Mouse (Mus musculus): Measurements from ENCODE around the gene Cyyr1.

The Cyyr1 gene

GRCm38 (mm10) chr16:85503416-85503815 lies 49.8 kb downstream of the Cyyr1 start:
- TF ChIP-seq GATA4 (IDR thresholded peaks at IDR 0.05; ENCODE audit: insufficient replicate concordance, low read length): no peak

GRCm38 (mm10) chr16:85495837-85496236 lies 57.4 kb downstream of the Cyyr1 start:
- no peak for TF ChIP-seq GATA4 (IDR thresholded peaks at IDR 0.05; ENCODE audit: insufficient replicate concordance, low read length)

- no peak for TF ChIP-seq GATA4 (IDR thresholded peaks at IDR 0.05; ENCODE audit: insufficient replicate concordance, low read length)
Measured at GRCm38 (mm10) chr16:85488105-85488607, 65.0 kb downstream of the Cyyr1 start.

GRCm38 (mm10) chr16:85487266-85487665 lies 65.9 kb downstream of the Cyyr1 start:
- no peak for TF ChIP-seq GATA4 (IDR thresholded peaks at IDR 0.05; ENCODE audit: insufficient replicate concordance, low read length)

- no peak for TF ChIP-seq GATA4 (IDR thresholded peaks at IDR 0.05; ENCODE audit: insufficient replicate concordance, low read length)
Measured at GRCm38 (mm10) chr16:85484557-85484956, 68.6 kb downstream of the Cyyr1 start.

DNA sequence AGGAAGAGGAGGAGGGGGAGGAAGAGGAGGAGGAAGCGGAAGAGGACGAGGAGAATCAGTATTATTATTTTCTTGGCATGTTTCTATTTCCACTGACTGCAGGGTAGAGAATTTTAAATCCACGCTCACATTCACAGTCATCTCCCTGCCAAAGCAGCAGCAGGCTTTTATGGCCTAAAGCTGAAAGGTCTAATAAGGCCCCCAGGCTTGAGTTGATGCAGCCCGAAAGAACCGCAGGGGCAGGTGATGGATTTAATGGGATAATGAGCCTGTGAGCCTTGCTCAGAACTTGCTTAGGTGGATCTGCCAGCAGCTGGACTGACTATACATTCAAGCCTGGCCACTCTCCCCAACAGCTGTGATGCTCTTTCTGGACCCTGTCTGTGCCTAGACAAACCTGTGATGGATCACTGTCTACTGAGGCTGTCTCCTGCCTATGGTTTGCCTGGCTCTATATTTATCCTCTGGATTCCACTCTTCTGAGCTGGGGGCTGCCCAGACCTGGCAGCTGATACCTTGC lies 78.6 kb downstream of the Cyyr1 start:
- TF ChIP-seq GATA4 (IDR thresholded peaks at IDR 0.05; ENCODE audit: insufficient replicate concordance, low read length): no peak

DNA sequence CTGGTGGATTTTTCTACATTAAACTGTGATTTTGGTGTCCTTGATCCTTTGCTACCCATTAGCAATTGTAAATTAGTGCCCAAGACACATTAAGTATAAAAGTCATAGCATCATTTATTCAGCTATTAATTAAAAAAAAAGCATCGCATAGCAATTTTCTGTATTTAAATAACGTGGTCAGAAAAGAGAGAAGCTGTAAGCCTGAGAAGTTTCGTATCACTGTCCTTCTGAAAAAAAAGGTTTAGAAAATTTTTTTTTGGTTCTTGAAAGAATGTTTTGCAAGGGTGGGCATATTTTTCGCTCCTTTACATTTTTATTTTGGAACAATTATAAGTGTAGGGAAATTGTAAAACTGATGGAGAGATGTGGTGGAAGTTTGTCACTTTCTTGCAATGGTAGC lies 83.1 kb downstream of the Cyyr1 start:
- no peak for TF ChIP-seq GATA4 (IDR thresholded peaks at IDR 0.05; ENCODE audit: insufficient replicate concordance, low read length)

- no peak for TF ChIP-seq GATA4 (IDR thresholded peaks at IDR 0.05; ENCODE audit: insufficient replicate concordance, low read length)
Measured at GRCm38 (mm10) chr16:85455043-85455442, 98.2 kb downstream of the Cyyr1 start.

DNA sequence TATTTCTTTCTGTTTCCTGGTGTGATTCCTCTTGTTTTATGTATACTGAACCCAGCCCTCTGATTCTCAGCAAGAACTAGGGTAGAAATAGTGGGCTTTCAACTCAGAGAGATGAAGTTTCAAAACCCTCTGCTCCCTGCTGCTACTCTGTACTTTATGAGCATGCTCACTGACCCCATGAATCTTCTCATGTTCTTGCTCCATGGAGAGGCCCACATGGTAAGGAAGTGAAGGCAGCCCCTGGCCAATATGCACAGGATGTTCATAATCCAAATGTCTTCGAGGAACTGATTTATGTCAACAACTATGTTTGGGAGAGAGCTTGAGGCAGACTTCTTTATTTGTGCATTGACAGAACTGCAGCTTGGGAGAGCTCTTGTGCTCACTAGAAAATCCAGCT lies 106.9 kb downstream of the Cyyr1 start:
- TF ChIP-seq GATA4 (IDR thresholded peaks at IDR 0.05; ENCODE audit: insufficient replicate concordance, low read length): no peak

DNA sequence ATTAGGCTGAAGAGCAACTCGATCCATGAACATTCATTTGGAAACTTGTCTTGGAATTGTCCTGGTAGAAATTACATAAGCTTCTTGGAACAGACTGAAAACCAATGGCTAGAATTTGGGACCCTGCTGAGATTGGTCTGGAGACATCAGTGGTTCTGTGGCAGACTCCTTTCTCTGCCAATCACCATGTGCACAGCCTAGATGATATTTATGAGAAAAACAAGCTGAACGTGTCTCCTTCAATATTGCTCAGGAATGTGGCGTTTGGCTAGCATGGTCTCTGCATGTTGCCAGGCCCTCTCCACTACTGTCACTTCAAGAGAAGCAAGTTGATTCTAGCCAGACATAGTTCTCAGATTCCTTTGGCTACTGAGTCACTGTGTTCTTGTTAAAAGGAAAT lies 107.4 kb downstream of the Cyyr1 start:
- no peak for TF ChIP-seq GATA4 (IDR thresholded peaks at IDR 0.05; ENCODE audit: insufficient replicate concordance, low read length)

- no peak for TF ChIP-seq GATA4 (IDR thresholded peaks at IDR 0.05; ENCODE audit: insufficient replicate concordance, low read length)
Measured at GRCm38 (mm10) chr16:85435427-85435826, 117.8 kb downstream of the Cyyr1 start.

DNA sequence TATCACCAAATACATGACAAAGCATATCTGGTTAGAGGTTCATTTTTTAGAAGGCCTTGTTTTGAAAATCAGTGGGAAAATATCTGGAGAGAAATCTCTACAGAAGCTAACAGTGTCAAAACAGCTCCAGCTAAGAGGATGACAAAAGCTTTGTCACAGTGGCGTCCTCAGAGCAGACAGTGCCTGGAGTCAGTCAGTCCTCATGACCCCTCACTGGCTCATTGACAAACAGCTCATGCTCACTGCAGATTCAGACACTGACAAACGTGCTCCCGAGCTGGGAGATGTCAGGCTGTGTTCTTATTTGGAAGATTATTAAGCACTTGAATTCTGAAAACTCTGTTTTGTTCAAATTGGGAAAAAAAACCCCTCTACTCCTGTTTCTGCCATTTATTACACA lies 124.0 kb downstream of the Cyyr1 start:
- TF ChIP-seq GATA4 (IDR thresholded peaks at IDR 0.05; ENCODE audit: insufficient replicate concordance, low read length): no peak

DNA sequence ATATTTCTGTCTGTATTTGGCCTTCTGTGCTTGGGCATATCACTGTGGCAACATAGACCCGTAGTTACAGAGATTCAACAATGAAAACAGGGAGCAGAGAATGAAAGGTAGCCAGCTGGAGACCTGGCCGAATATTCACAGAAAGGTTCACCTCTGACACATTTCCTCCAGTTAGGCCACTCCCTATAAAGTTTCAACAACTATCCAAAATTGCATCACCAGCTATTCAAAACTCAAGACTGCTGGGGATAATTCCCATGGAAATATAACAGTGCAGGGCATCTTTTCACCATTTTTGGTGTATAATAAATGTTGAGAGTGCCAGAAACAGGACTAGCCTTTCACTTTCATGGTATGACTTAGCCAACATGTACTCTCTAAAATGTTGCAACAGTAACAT lies 130.3 kb downstream of the Cyyr1 start:
- no peak for TF ChIP-seq GATA4 (IDR thresholded peaks at IDR 0.05; ENCODE audit: insufficient replicate concordance, low read length)

DNA sequence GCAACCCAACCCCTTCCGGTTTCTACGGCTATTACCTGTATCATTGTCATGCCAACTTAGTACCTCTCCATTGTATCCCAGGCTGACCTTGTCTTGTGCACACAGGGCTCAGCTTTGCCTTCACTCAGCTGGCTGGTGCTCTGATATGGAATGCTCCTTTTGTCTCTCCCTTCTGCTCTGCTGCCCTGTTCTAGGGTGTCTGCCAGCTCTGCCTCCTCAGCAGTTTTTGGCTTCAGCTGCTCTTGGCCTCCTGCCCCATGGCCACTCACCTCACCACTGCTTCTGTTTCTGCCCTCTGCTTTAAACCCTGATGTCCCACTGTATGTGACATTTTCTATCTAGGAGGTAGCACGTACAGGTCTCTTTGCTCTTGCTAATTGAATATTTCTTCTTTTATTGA lies 137.8 kb downstream of the Cyyr1 start:
- TF ChIP-seq GATA4 (IDR thresholded peaks at IDR 0.05; ENCODE audit: insufficient replicate concordance, low read length): no peak

DNA sequence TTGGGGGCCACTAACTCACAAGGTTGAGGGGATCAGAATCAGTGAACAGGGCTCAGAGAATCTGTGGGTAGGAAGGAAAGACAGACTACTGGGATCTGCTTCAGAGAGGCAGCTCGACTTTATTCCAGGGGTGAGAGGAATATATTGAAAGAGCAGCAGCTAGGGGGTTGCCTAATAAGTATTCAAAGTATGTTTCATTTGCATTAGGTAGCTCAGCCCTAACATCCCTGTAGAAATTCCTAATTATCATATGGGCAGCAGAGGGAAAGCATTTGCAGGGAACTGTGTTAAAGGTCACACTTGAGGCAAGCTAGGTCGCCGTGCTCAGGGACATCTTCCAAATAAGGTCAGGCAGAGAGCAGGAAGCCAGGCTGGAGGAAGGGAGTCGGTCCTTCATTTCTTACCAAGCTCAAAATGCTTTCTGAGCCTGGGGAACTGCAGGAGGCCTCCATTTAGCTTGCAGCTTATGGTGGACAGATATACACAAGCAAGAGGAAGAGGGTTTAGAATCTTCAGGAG lies 159.7 kb downstream of the Cyyr1 start:
- TF ChIP-seq GATA4 (IDR thresholded peaks at IDR 0.05; ENCODE audit: insufficient replicate concordance, low read length): no peak

GRCm38 (mm10) chr16:85386801-85387200 lies 166.4 kb downstream of the Cyyr1 start:
- TF ChIP-seq GATA4 (IDR thresholded peaks at IDR 0.05; ENCODE audit: insufficient replicate concordance, low read length): no peak
